Mouse (Mus musculus) A20 (cell line): ENCODE measurements around the gene Ky.

Experiments used
- DNase-seq: peaks from one replicate; pipeline ENCODE4 v3.0.0-alpha.2; 2011; ENCODE audit warnings: low read depth, low spot score

Ky gene

DNA sequence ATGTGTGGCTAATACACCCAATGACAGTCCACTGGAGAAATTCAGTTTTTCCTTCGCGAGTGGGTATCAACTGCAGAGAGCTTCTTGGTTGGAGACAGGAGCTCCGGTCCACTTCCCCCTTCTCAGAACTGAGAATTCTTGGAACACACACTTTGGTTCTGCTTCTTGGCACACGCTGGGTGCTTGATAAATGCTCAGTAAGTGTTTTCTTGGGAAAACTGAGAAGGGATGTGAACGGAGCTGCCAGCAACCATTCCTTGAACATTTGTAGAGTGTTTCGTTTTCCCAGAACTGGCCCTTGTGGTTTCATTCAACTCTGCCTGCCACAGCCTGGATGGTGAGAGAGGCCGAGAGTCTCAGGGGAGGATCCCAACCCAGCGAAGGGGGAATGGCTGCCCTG lies 43.7 kb downstream of the Ky start:
- DNase-seq, result no peak

DNA sequence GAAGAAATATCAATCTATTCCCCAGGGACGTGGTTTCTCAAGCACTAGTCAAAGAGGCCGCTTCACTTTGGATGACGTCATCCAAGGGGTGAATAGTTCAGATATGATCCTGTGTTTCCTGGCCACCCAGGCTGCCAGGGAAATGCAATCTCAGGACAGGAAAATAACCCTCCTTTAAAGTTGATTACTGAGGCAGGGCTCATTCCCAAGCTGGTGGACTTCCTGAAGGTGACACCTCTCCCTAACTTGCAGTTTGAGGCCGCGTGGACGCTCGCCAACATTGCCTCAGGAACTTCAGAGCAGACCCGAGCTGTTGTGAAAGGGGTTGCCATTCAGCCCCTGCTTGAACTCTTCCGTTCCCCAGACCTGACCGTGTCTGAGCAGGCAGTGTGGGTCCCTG lies 46.2 kb downstream of the Ky start:
- no peak for DNase-seq

DNA sequence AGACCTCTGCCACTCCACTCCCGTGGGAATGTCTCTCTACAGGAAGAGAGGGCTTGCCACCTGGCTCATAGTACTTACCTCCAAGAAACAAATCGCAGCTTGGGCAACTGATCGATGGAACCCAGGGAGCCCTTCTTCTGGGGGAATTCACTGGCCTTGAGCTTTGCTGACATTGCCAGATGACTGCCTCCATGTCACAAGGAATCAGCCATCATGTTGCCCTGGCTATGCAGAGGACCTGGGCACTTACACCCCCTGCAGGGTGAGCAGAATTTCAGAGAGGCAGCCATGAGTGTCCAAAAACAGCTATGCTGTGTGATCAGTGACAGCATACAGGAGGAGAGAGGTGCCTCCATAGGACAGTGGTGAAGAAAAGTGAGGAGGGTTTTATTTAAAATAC lies 48.2 kb downstream of the Ky start:
- no peak for DNase-seq

DNA sequence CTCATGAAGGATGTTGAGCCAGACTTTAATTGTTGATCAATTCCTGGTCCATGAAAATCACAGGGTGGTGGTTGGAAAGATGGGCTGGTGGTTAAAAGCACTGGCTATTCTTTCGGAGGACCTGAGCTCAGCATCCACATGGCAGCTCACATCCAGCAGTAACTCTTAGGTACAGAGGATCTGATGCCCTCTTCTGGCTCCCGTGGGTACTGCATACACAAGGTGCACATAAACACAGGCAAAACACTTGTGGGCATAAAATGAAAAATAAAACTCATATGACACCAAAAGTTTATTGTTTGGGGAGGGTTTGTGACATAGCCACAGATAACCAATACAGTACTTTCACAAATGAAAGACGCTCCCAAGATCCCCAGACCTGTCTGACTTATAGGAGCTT lies 52.9 kb downstream of the Ky start:
- no peak for DNase-seq

DNA sequence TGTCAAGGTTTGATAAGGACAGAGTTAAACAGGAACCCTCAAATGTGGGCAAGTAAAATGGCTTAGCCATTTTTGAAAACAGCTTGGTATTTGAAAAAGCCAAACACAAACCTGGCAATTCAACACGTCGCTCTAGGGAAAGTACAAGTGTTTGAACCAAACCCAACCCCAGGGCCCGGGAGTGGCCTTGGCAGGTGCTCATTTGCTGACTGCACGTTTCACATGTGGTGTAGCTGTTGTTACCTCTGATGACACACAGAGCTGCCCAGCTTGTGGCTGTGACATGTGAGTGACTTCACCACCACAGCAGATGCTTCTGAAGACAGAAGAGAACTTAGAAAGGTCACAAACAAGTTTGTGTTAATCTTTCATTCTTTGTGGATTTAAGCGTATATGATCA lies 67.3 kb downstream of the Ky start:
- no peak for DNase-seq

DNA sequence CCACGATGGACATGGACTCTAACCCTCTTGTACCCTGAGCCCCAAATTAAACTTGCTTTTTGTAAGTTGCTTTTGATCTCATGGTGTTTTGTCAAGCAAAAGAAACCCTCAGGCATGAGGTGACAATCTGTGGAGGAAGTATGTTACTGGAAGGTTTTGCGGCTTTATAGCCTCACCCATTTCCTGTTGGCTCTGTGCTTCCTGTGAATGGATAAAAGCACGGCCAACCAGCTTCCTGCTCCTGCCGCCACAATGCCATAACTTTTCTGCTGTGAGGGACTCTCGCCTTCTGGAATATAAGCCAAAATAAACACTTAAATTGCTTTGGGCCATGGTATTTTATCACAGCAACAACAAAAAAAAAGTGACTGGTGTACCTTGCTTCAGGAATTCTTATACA lies 71.9 kb downstream of the Ky start:
- DNase-seq, result no peak

DNA sequence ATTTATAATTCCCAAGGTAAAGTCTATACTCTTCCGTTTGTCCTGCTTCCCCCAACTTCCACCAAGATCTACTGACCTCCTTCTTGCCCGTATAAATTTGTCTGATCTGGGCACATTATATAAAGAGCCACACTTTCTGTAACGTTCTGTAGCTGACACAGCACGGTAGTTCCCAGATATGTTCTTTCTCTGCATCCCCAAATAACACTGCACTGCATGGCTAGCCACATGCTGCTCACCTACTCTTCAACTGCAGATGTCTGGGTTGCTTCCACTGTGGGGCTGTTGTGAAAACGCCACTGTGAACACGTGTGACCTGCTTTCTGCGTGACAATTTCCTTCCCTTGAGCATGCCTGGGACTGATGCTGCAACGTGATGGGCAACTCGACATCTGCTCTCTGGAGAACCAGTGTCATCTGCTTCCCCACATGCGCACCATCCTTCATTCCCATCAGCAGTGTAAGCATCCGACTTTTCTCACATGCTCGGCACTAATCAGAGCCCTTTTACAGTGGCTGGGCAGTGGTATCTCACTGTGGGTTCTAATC lies 76.4 kb downstream of the Ky start:
- DNase-seq, result no peak

DNA sequence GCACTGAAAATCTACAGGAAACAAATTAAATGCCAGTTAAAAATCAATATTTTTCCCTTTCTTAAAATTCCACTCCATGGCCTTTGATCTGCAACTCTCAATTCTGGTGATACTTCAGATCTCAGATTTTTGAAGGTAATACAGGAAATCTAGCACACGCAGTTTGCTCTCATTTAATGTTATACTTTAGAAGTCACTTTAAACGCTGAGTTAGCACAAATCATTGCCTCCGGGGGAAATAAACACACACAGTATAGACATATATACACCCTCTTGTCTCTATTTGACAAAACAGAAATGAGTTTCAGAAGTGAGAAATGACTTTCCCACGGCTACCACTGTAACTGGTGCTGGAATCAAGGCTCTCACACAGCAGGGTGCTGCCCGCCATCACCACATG lies 81.8 kb downstream of the Ky start:
- DNase-seq, result no peak

DNA sequence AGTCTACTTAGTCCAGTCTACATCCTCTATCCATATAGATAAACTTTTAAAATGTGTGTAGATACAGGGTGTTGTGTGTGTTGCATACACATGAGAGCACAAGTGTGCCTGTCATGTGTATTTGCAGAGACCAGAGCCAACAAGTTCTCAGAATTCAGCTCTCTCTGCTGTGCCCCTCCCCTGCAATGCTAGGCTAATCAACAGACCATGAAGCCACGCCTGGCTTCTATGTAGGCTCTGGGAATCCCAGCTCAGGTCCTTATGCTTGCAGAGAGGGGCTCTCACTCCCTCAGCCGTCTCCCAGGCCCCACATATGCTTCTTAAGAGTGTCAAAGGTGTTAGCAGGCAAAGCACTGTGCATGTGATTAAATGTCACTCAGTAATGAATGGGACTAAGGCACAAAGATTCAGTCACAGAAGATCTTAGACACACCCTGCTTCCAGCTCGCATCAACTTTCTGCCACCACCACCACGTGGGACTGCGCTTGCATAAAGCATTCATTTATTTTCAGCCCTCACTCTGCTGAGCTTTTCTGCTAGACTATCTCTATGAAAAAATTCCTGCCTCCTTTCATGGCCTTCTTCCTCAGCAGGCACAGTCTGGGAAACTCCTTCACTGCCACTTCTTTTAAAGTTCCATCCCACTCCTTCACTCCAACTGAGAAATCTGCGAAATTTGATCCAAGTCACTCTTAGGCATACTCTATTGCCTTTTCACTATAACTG lies 89.3 kb downstream of the Ky start:
- DNase-seq, result no peak
